Mouse (Mus musculus) C2C12 (cell line): ENCODE data around the gene Txndc5.

Experiments used
- CEBPB ChIP-seq: IDR thresholded peaks from one replicate; pipeline ENCODE4 v1.6.1; 2011; ENCODE audit warnings: low read depth, mild to moderate bottlenecking, control low read depth, moderate library complexity
- CTCF ChIP-seq: IDR thresholded peaks from one replicate; pipeline ENCODE4 v1.5.1; 2011; ENCODE audit not compliant: control insufficient read depth, insufficient read depth, insufficient read length
- FOSL1 ChIP-seq: IDR thresholded peaks from one replicate; pipeline ENCODE4 v1.8.0; 2011; ENCODE audit warnings: mild to moderate bottlenecking, low read length; ENCODE audit not compliant: poor library complexity, insufficient read depth, severe bottlenecking
- MAX ChIP-seq: IDR thresholded peaks from one replicate; pipeline ENCODE4 v1.6.1; 2011; ENCODE audit warnings: mild to moderate bottlenecking, control low read depth
- MYOD1 ChIP-seq: IDR thresholded peaks from one replicate; pipeline ENCODE4 v1.6.1; 2011; ENCODE audit warnings: low read depth; ENCODE audit not compliant: control insufficient read depth, insufficient read length
- USF1 ChIP-seq: IDR thresholded peaks from one replicate; pipeline ENCODE4 v1.6.1; 2011; ENCODE audit warnings: low read depth, mild to moderate bottlenecking, control low read depth, moderate library complexity

GRCm38 (mm10) chr13:38481021-38481420 lies 47.6 kb downstream of the Txndc5 start:
- TF ChIP-seq CTCF (no peak), FOSL1 (no peak), USF1 (no peak), CEBPB (no peak), MAX (no peak), MYOD1 (no peak)
